In the genomic region with DNA sequence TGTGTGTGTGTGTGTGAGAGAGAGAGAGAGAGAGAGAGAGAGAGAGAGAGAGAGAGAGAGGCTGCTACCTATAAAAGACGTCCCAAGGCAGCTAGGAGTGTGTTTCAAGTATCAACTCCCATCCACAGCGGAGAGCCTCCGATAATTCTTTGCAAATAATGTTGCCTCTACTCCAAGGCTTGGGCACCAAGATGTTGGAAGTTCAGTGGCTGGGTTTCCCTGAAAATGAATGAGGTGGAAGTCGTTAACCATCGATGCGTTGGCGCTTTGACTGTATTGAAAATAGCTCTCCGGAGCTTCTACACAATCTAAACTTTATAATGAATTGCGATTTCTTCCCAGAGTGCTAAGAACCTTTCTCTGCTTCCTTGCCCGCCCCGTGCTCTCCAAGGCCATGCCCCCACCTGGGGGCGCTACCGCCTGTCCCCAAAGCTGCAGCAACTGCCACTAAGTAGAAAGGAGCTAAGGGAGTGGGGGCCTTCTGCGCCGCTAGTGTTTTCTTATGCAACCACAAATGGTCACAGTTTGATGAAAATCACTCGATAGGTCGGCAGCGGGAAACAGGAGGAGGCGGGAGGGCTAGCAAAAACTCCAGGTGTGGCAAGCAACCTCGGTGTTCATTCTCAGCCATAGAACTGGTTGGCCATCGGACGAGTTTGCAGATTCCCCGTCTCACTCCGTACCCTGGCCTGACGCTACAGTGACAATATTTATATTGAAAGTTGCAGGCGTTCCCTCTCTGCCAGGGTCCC, we compare ENCODE assay signal across 8 mouse cellular contexts. TPM values are rescaled to one million over a fixed set of nuclear protein-coding genes. Genes with fewer than 3 reads are reported as not detected.
DNase-seq lines count a peak whose midpoint lies in the region; ATAC-seq and TF ChIP-seq lines count a peak whose summit lies in the region.

No protein-coding gene starts in this region.

- peak overlapping the region; percentile 32 for H3K4me3 ChIP-seq in kidney, embryonic 15.5 days (replicated peaks)
- peak overlapping the region; percentile 36 for H3K4me3 ChIP-seq in embryonic facial prominence, embryonic 13.5 days
- H3K4me3 ChIP-seq in limb, embryonic 12.5 days (replicated peaks) = peak overlapping the region; percentile 31
- H3K4me3 ChIP-seq in small intestine, adult 2 months (ENCODE audit: low read depth, low read length) = peak overlapping the region; percentile 13

- WGBS in kidney, embryonic 15.5 days = 2% methylated on average over 26 of the region's 26 CpGs
- WGBS in embryonic facial prominence, embryonic 13.5 days = under 1% methylated on average over 26 of the region's 26 CpGs
- WGBS in limb, embryonic 12.5 days = under 1% methylated on average over 26 of the region's 26 CpGs
- 3% methylated on average over 26 of the region's 26 CpGs for WGBS in small intestine, adult 2 months

- DNase-seq in kidney, adult 8-10 months = no peak
- peak; percentile 46 for DNase-seq in Muller cell, postnatal 12 days (ENCODE audit: inconsistent ontology term)
- no peak for DNase-seq in spleen, postnatal 4 days (ENCODE audit: low spot score in 2 of 2)

- TF ChIP-seq POLR2A in small intestine, adult 2 months (IDR thresholded peaks at IDR 0.05; ENCODE audit: low read depth, low read length) = no peak

- H3K4me1 ChIP-seq in kidney, embryonic 15.5 days = peaks cover 44% of the 10 kb centered on the region
- H3K4me1 ChIP-seq in embryonic facial prominence, embryonic 13.5 days = peaks cover 46% of the 10 kb centered on the region
- H3K4me1 ChIP-seq in limb, embryonic 12.5 days (replicated peaks) = peaks cover 44% of the 10 kb centered on the region
- H3K4me1 ChIP-seq in small intestine, adult 2 months (ENCODE audit: control insufficient read depth, insufficient read depth, insufficient read length, low read length) = peaks cover 3% of the 10 kb centered on the region; the same call in 1 of the 2 replicates

- peaks cover 100% of the 10 kb centered on the region for H3K27me3 ChIP-seq in kidney, embryonic 15.5 days
- H3K27me3 ChIP-seq in embryonic facial prominence, embryonic 13.5 days = peaks cover 100% of the 10 kb centered on the region
- H3K27me3 ChIP-seq in limb, embryonic 12.5 days = peaks cover 100% of the 10 kb centered on the region
- peaks cover 89% of the 10 kb centered on the region for H3K27me3 ChIP-seq in small intestine, adult 2 months (ENCODE audit: control insufficient read depth, insufficient read depth, low read length)

- no peaks in the 10 kb centered on the region for H3K36me3 ChIP-seq in kidney, embryonic 15.5 days
- H3K36me3 ChIP-seq in embryonic facial prominence, embryonic 13.5 days = no peaks in the 10 kb centered on the region
- no peaks in the 10 kb centered on the region for H3K36me3 ChIP-seq in limb, embryonic 12.5 days
- no peaks in the 10 kb centered on the region for H3K36me3 ChIP-seq in small intestine, adult 2 months (ENCODE audit: control insufficient read depth, insufficient read depth, low read length)

- no peak for TF ChIP-seq CTCF in small intestine, adult 2 months (IDR thresholded peaks at IDR 0.05; ENCODE audit: extremely low read depth, insufficient read length, insufficient replicate concordance, low read depth, low read length)

- ATAC-seq in kidney, embryonic 15.5 days (replicated peaks; ENCODE audit: low FRiP score) = no peak
- ATAC-seq in embryonic facial prominence, embryonic 13.5 days (ENCODE audit: insufficient number of reproducible peaks, insufficient read depth, low FRiP score, low TSS enrichment, low read depth) = no peak
- no peak for ATAC-seq in limb, embryonic 12.5 days (ENCODE audit: insufficient number of reproducible peaks, insufficient read depth, low FRiP score, low TSS enrichment, low read depth)
- ATAC-seq in megakaryocyte-erythroid progenitor cell, adult 5-6 weeks (replicated peaks; ENCODE audit: low FRiP score, low TSS enrichment, poor library complexity, severe bottlenecking) = no peak

- no peak overlapping the region for H3K9ac ChIP-seq in kidney, embryonic 15.5 days
- H3K9ac ChIP-seq in embryonic facial prominence, embryonic 13.5 days = no peak overlapping the region
- 0 out of 2 replicates have a peak overlapping the region, but pooled peaks have one; percentile 27 for H3K9ac ChIP-seq in limb, embryonic 12.5 days (replicated peaks)

- H3K9me3 ChIP-seq in kidney, embryonic 15.5 days (replicated peaks) = no peaks in the 10 kb centered on the region
- no peaks in the 10 kb centered on the region for H3K9me3 ChIP-seq in embryonic facial prominence, embryonic 13.5 days
- H3K9me3 ChIP-seq in limb, embryonic 12.5 days = no peaks in the 10 kb centered on the region

- H3K27ac ChIP-seq in kidney, embryonic 15.5 days = no peak overlapping the region
- no peak overlapping the region for H3K27ac ChIP-seq in embryonic facial prominence, embryonic 13.5 days
- H3K27ac ChIP-seq in limb, embryonic 12.5 days = no peak overlapping the region
- H3K27ac ChIP-seq in small intestine, adult 2 months (ENCODE audit: insufficient read depth, low read depth, low read length) = no peak overlapping the region

- H3K4me2 ChIP-seq in kidney, embryonic 15.5 days = peak overlapping the region; percentile 50
- peak overlapping the region; percentile 53 for H3K4me2 ChIP-seq in embryonic facial prominence, embryonic 13.5 days
- H3K4me2 ChIP-seq in limb, embryonic 12.5 days = peak overlapping the region; percentile 52

RNA-seq across cellular contexts. Expression of gene Olig2, which starts 0.6 kb away (rescaled TPM):
- not detected in 2 replicates for polyA plus RNA-seq in kidney, embryonic 15.5 days (2015; fragmentation: Nextera tagmentation; extraction: Ambion mirVana)
- polyA plus RNA-seq in embryonic facial prominence, embryonic 13.5 days (2015; fragmentation: Nextera tagmentation; extraction: Ambion mirVana) = 1.0 and 1.1 TPM in 2 replicates
- 0.13 TPM in 1 of 2 replicates, not detected in the other for polyA plus RNA-seq in limb, embryonic 12.5 days (2016; fragmentation: Nextera tagmentation; extraction: Ambion mirVana)
- not detected in 2 replicates for polyA plus RNA-seq in small intestine, adult 2 months (2012; rRNA removed)
- not detected in 2 replicates for total RNA-seq in megakaryocyte-erythroid progenitor cell, adult 5-6 weeks (2014; fragmentation: Nextera tagmentation)
- total RNA-seq in megakaryocyte-erythroid progenitor cell, adult 5-6 weeks (2017) = not detected in 2 replicates

RNA-seq across cellular contexts. Expression of gene Olig1, which starts 44.9 kb away (rescaled TPM):
- polyA plus RNA-seq in kidney, embryonic 15.5 days (2015; fragmentation: Nextera tagmentation; extraction: Ambion mirVana) = 0.09 and 0.12 TPM in 2 replicates
- 1.4 and 3.4 TPM in 2 replicates for polyA plus RNA-seq in embryonic facial prominence, embryonic 13.5 days (2015; fragmentation: Nextera tagmentation; extraction: Ambion mirVana)
- 0.09 TPM in 1 of 2 replicates, not detected in the other for polyA plus RNA-seq in limb, embryonic 12.5 days (2016; fragmentation: Nextera tagmentation; extraction: Ambion mirVana)
- 0.09 TPM in 1 of 2 replicates, not detected in the other for polyA plus RNA-seq in small intestine, adult 2 months (2012; rRNA removed)
- total RNA-seq in megakaryocyte-erythroid progenitor cell, adult 5-6 weeks (2014; fragmentation: Nextera tagmentation) = not detected in 2 replicates
- not detected in 2 replicates for total RNA-seq in megakaryocyte-erythroid progenitor cell, adult 5-6 weeks (2017)
